Mouse (Mus musculus): ENCODE results near the gene Dag1.
A peak's percentile ranks its signal among the peaks of the same experiment; 100 is the strongest.
"Not testable (repeated sequence)": the region's sequence is repeated elsewhere in the genome, so short reads cannot be mapped to it uniquely, and the experiment has no call there.

Gene Dag1

GRCm38 (mm10) chr9:108273485-108273884 lies 9.7 kb upstream of the Dag1 start:
- DNase-seq (ENCODE audit: low read depth) = no peak

- DNase-seq (ENCODE audit: low read depth) = no peak
Observed at GRCm38 (mm10) chr9:108272691-108273090, 8.9 kb upstream of the Dag1 start.

- no peak for DNase-seq (ENCODE audit: low read depth)
Observed at GRCm38 (mm10) chr9:108271941-108272340, 8.2 kb upstream of the Dag1 start.

- not testable (repeated sequence) for DNase-seq (ENCODE audit: low read depth)
Observed at GRCm38 (mm10) chr9:108268701-108269100, 4.9 kb upstream of the Dag1 start.

GRCm38 (mm10) chr9:108267691-108268090 lies 3.9 kb upstream of the Dag1 start:
- DNase-seq (ENCODE audit: low read depth) = no peak

- DNase-seq (ENCODE audit: low read depth) = peak; percentile 26
Observed at GRCm38 (mm10) chr9:108266261-108266935, 2.6 kb upstream of the Dag1 start.

- DNase-seq (ENCODE audit: low read depth) = no peak
Observed at GRCm38 (mm10) chr9:108264191-108264921, 598 bp upstream of the Dag1 start.

- peak; percentile 24 for DNase-seq (ENCODE audit: low read depth)
Observed at GRCm38 (mm10) chr9:108263131-108263681, 552 bp downstream of the Dag1 start.

GRCm38 (mm10) chr9:108262494-108263049 lies 1.2 kb downstream of the Dag1 start:
- DNase-seq (ENCODE audit: low read depth) = peak; percentile 31

- DNase-seq (ENCODE audit: low read depth) = no peak
Observed at GRCm38 (mm10) chr9:108261865-108262264, 1.9 kb downstream of the Dag1 start.

- no peak for DNase-seq (ENCODE audit: low read depth)
Observed at GRCm38 (mm10) chr9:108260526-108260925, 3.2 kb downstream of the Dag1 start.

GRCm38 (mm10) chr9:108252766-108253165 lies 11.0 kb downstream of the Dag1 start:
- DNase-seq (ENCODE audit: low read depth) = no peak

GRCm38 (mm10) chr9:108251877-108252276 lies 11.9 kb downstream of the Dag1 start:
- DNase-seq (ENCODE audit: low read depth) = no peak

GRCm38 (mm10) chr9:108248957-108249356 lies 14.8 kb downstream of the Dag1 start:
- no peak for DNase-seq (ENCODE audit: low read depth)

- peak; percentile 60 for DNase-seq (ENCODE audit: low read depth)
Observed at GRCm38 (mm10) chr9:108244984-108245383, 18.8 kb downstream of the Dag1 start.

GRCm38 (mm10) chr9:108244540-108244939 lies 19.2 kb downstream of the Dag1 start:
- no peak for DNase-seq (ENCODE audit: low read depth)

- DNase-seq (ENCODE audit: low read depth) = no peak
Observed at GRCm38 (mm10) chr9:108239951-108240350, 23.8 kb downstream of the Dag1 start.

GRCm38 (mm10) chr9:108238831-108239230 lies 24.9 kb downstream of the Dag1 start:
- DNase-seq (ENCODE audit: low read depth) = no peak

GRCm38 (mm10) chr9:108238402-108238801 lies 25.4 kb downstream of the Dag1 start:
- DNase-seq (ENCODE audit: low read depth) = no peak

GRCm38 (mm10) chr9:108234682-108235081 lies 29.1 kb downstream of the Dag1 start:
- no peak for DNase-seq (ENCODE audit: low read depth)

GRCm38 (mm10) chr9:108232908-108233307 lies 30.9 kb downstream of the Dag1 start:
- no peak for DNase-seq (ENCODE audit: low read depth)

- no peak for DNase-seq (ENCODE audit: low read depth)
Observed at GRCm38 (mm10) chr9:108227911-108228649, 35.7 kb downstream of the Dag1 start.

All from 416B (cell line).